Mouse (Mus musculus): ENCODE measurements at regions not wholly inside any gene's neighbourhood (a gene's known extent, or its start where the extent isn't known, plus 50 kb on each side); places are given as distances from the start of the nearest gene placed in this dataset.
"Not testable (repeated sequence)": the region's sequence is repeated elsewhere in the genome, so short reads cannot be mapped to it uniquely, and the experiment has no call there.

DNA sequence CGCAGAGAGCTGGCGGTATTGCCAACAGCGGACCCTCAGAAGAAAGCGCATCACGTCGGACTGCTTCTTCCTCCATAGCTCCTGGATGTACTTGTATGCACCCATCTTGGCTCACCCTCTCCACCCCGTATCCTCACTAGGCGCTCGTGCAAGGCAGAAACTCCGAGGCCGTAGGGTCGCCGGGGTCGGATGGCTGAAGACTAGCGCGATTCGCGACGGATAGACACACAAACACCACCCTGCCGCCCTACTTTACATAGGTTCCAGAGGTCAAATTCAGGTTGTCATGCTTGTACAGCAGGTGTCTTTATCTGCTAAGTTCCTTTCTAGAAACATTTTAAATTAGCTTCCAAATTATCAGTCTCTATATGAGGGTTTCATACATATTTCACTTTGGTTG is 1406.6 kb upstream of the Gm7489 start:
- not testable (repeated sequence) for TF ChIP-seq CTCF, POLR2A (IDR thresholded peaks at IDR 0.05; ENCODE audit: insufficient read depth, low read depth, low read length)
